Mouse (Mus musculus): ENCODE measurements around the gene Olfr589. TPM values are rescaled to one million over a fixed set of nuclear protein-coding genes. Genes with fewer than 3 reads are reported as not detected.
"Not testable (repeated sequence)": the region's sequence is repeated elsewhere in the genome, so short reads cannot be mapped to it uniquely, and the experiment has no call there.

Olfr589 gene
- polyA plus RNA-seq (2012; ENCODE audit: insufficient read depth, low replicate concordance) = not detected in 2 replicates

DNA sequence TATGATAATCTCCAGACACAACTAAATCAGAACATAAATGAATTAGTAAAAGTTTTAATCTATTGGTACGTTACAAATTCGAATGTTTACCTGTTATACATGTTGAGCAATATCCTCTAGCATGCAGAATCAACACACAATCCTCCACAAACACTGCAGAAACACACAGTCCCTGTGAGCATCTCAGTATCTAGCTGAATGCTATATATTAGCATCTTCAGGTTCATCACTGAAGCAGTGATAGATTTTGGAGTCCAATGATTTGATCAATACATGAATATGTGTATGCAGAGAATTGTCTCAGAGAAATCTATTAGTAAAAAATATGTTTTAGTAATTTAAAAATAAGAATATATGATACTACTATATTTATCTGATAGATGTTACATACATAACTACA, at the start of gene Olfr589:
Olfr589 (minus strand) TSS at position 101 of the 400 bp plus-strand sequence.
- H3K27me3 ChIP-seq (replicated peaks) = no peaks in the 10 kb centered on the region
- TF ChIP-seq FLI1 (IDR thresholded peaks at IDR 0.05; ENCODE audit: low read length) (no peak), GATA1 (IDR thresholded peaks at IDR 0.05; ENCODE audit: borderline replicate concordance, low read length) (no peak)
- H3K4me3 ChIP-seq (replicated peaks) = no peak within 1 kb of the TSS
- 0 out of 2 replicates have a peak, but pooled peaks cover 3% of the 10 kb centered on the region for H3K9me3 ChIP-seq
- no peaks in the 10 kb centered on the region for H3K4me1 ChIP-seq
- no peaks in the 10 kb centered on the region for H3K36me3 ChIP-seq (replicated peaks; ENCODE audit: low read length)

GRCm38 (mm10) chr7:103184503-103184902, 28.3 kb upstream of the Olfr589 start, which contains the start of gene Olfr592:
Olfr592 (plus strand) TSS chr7:103184803.
- H3K4me3 ChIP-seq (replicated peaks); H3K4me1 ChIP-seq; H3K9me3 ChIP-seq; H3K27me3 ChIP-seq (replicated peaks); H3K36me3 ChIP-seq (replicated peaks; ENCODE audit: low read length): not testable (repeated sequence)

DNA sequence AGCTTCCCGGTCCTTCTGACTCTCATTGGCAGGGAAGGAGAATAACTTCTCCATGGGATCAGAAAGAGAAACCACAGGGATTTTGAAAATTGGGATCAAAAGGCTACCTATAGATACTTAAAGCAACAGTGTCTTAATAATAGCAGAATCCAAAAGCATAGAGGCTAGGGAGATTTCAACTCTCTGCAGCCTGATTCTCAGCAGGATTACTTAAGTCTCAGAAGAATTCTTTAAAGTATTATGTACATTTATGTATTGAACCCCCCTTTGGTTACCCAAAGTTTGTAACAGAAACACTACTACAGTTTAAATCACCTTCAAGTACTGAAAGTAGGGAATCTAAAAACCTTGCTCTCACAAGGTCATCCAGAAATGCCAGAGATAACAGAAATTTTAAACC, 22.1 kb upstream of the Olfr589 start, which contains the start of gene Olfr591:
Olfr591 (minus strand) TSS at position 101 of the 400 bp plus-strand sequence.
- no peaks in the 10 kb centered on the region for H3K4me1 ChIP-seq
- no peak within 1 kb of the TSS for H3K4me3 ChIP-seq (replicated peaks)
- TF ChIP-seq FLI1 (IDR thresholded peaks at IDR 0.05; ENCODE audit: low read length) (no peak), GATA1 (IDR thresholded peaks at IDR 0.05; ENCODE audit: borderline replicate concordance, low read length) (no peak)
- H3K36me3 ChIP-seq (replicated peaks; ENCODE audit: low read length) = no peaks in the 10 kb centered on the region
- no peaks in the 10 kb centered on the region for H3K27me3 ChIP-seq (replicated peaks)
- no peaks in the 10 kb centered on the region for H3K9me3 ChIP-seq

GRCm38 (mm10) chr7:103169697-103170096, 13.5 kb upstream of the Olfr589 start:
- Histone ChIP-seq H3K36me3 (replicated peaks; ENCODE audit: low read length) (no peaks in the 10 kb centered on the region), H3K4me1 (no peaks in the 10 kb centered on the region), H3K27me3 (replicated peaks) (no peaks in the 10 kb centered on the region), H3K9me3 (peaks cover 5% of the 10 kb centered on the region; the same call in 1 of the 2 replicates), H3K4me3 (replicated peaks) (no peak overlapping the region)
- TF ChIP-seq GATA1 (IDR thresholded peaks at IDR 0.05; ENCODE audit: borderline replicate concordance, low read length) = no peak
- no peak for TF ChIP-seq FLI1 (IDR thresholded peaks at IDR 0.05; ENCODE audit: low read length)

DNA sequence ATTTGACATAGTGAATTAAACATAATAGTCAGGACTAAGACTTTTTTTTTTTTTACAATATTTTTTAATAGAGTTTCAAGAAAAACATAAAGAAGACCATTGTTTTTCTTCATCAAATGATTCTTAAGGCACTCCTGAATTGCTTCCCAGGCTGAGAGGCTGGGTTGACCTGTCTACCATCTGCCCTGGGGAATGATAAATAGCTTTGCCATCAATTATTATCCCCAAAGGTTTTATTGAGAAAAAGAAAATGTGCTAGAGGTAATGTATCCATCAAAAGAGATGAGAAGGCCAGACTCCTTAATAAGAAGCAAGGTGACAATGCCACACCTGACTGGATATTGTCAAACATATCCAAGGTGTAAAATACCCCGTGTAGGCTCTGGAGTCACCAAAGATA, 15.6 kb downstream of the Olfr589 start, which contains the start of gene Olfr588-ps1:
Olfr588-ps1 (plus strand) TSS at position 301 of the 400 bp plus-strand sequence.
- TF ChIP-seq FLI1 (IDR thresholded peaks at IDR 0.05; ENCODE audit: low read length) = no peak
- TF ChIP-seq GATA1 (IDR thresholded peaks at IDR 0.05; ENCODE audit: borderline replicate concordance, low read length) = no peak

GRCm38 (mm10) chr7:103125538-103125937, 30.6 kb downstream of the Olfr589 start, which contains the start of gene Olfr586:
Olfr586 (minus strand) TSS chr7:103125638.
- no peaks in the 10 kb centered on the region for H3K36me3 ChIP-seq (replicated peaks; ENCODE audit: low read length)
- no peak for TF ChIP-seq FLI1 (IDR thresholded peaks at IDR 0.05; ENCODE audit: low read length)
- TF ChIP-seq GATA1 (IDR thresholded peaks at IDR 0.05; ENCODE audit: borderline replicate concordance, low read length) = no peak
- H3K27me3 ChIP-seq (replicated peaks) = no peaks in the 10 kb centered on the region
- H3K4me1 ChIP-seq = no peaks in the 10 kb centered on the region
- no peaks in the 10 kb centered on the region for H3K9me3 ChIP-seq
- no peak within 1 kb of the TSS for H3K4me3 ChIP-seq (replicated peaks)

More for the DNA sequence above, 15.6 kb downstream of the Olfr589 start, which contains the start of gene Olfr588-ps1:
- no peaks in the 10 kb centered on the region for H3K4me1 ChIP-seq
- H3K36me3 ChIP-seq (replicated peaks; ENCODE audit: low read length) = no peaks in the 10 kb centered on the region
- H3K27me3 ChIP-seq (replicated peaks) = no peaks in the 10 kb centered on the region
- no peak within 1 kb of the TSS for H3K4me3 ChIP-seq (replicated peaks)
- peaks cover 7% of the 10 kb centered on the region; the same call in 1 of the 2 replicates for H3K9me3 ChIP-seq

DNA sequence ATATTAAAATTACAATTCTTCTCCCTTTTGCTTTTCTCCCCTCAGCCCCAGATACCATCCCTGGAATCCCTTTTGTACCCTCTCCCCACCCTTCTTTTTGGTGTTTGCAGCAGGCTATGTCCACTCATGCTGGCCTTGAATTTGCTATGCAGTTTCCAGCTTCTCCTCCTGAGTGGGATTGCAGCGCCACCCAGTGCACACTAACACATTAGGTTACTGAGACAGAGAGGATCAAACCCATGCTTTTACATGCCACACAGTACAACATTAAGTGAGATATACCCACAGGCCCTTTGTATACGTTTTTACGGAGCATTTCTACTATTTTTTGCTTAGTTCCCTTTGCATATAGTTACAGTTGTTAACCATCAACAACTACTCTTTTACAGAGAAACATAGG, 36.8 kb downstream of the Olfr589 start:
- Histone ChIP-seq H3K4me1 (no peaks in the 10 kb centered on the region), H3K9me3 (no peaks in the 10 kb centered on the region), H3K4me3 (replicated peaks) (no peak overlapping the region), H3K27me3 (replicated peaks) (no peaks in the 10 kb centered on the region), H3K36me3 (replicated peaks; ENCODE audit: low read length) (no peaks in the 10 kb centered on the region)
- TF ChIP-seq FLI1 (IDR thresholded peaks at IDR 0.05; ENCODE audit: low read length) (no peak), GATA1 (IDR thresholded peaks at IDR 0.05; ENCODE audit: borderline replicate concordance, low read length) (no peak)

Other genes with a start within 250 kb of the Olfr589 start
- not detected in 2 replicates for gene Olfr571, start 238.8 kb downstream of the Olfr589 start, polyA plus RNA-seq (2012; ENCODE audit: insufficient read depth, low replicate concordance)
- not detected in 2 replicates for gene Olfr572, start 231.9 kb downstream of the Olfr589 start, polyA plus RNA-seq (2012; ENCODE audit: insufficient read depth, low replicate concordance)
- gene Olfr573-ps1, start 213.8 kb downstream of the Olfr589 start, polyA plus RNA-seq (2012; ENCODE audit: insufficient read depth, low replicate concordance) = not detected in 2 replicates
- not detected in 2 replicates for gene Olfr574, start 207.9 kb downstream of the Olfr589 start, polyA plus RNA-seq (2012; ENCODE audit: insufficient read depth, low replicate concordance)
- not detected in 2 replicates for gene Olfr575, start 197.6 kb downstream of the Olfr589 start, polyA plus RNA-seq (2012; ENCODE audit: insufficient read depth, low replicate concordance)
- gene Olfr576, start 193.7 kb downstream of the Olfr589 start, polyA plus RNA-seq (2012; ENCODE audit: insufficient read depth, low replicate concordance) = not detected in 2 replicates
- gene Olfr577, start 180.4 kb downstream of the Olfr589 start, polyA plus RNA-seq (2012; ENCODE audit: insufficient read depth, low replicate concordance) = not detected in 2 replicates
- gene Olfr578, start 167.0 kb downstream of the Olfr589 start, polyA plus RNA-seq (2012; ENCODE audit: insufficient read depth, low replicate concordance) = not detected in 2 replicates
- gene Olfr582, start 118.3 kb downstream of the Olfr589 start, polyA plus RNA-seq (2012; ENCODE audit: insufficient read depth, low replicate concordance) = not detected in 2 replicates
- not detected in 2 replicates for gene Olfr583, start 105.1 kb downstream of the Olfr589 start, polyA plus RNA-seq (2012; ENCODE audit: insufficient read depth, low replicate concordance)
- gene Olfr584, start 74.5 kb downstream of the Olfr589 start, polyA plus RNA-seq (2012; ENCODE audit: insufficient read depth, low replicate concordance) = not detected in 2 replicates
- gene Olfr585, start 58.6 kb downstream of the Olfr589 start, polyA plus RNA-seq (2012; ENCODE audit: insufficient read depth, low replicate concordance) = not detected in 2 replicates
- not detected in 2 replicates for gene Olfr586, start 30.7 kb downstream of the Olfr589 start, polyA plus RNA-seq (2012; ENCODE audit: insufficient read depth, low replicate concordance)
- not detected in 2 replicates for gene Olfr588-ps1, start 15.5 kb downstream of the Olfr589 start, polyA plus RNA-seq (2012; ENCODE audit: insufficient read depth, low replicate concordance)
- gene Olfr591, start 22.0 kb upstream of the Olfr589 start, polyA plus RNA-seq (2012; ENCODE audit: insufficient read depth, low replicate concordance) = 2.6 TPM in 1 of 2 replicates, not detected in the other
- not detected in 2 replicates for gene Olfr592, start 28.4 kb upstream of the Olfr589 start, polyA plus RNA-seq (2012; ENCODE audit: insufficient read depth, low replicate concordance)
- not detected in 2 replicates for gene Olfr593, start 55.5 kb upstream of the Olfr589 start, polyA plus RNA-seq (2012; ENCODE audit: insufficient read depth, low replicate concordance)
- not detected in 2 replicates for gene Olfr594, start 60.6 kb upstream of the Olfr589 start, polyA plus RNA-seq (2012; ENCODE audit: insufficient read depth, low replicate concordance)
- gene Usp17ld, start 96.1 kb upstream of the Olfr589 start, polyA plus RNA-seq (2012; ENCODE audit: insufficient read depth, low replicate concordance) = not detected in 2 replicates
- not detected in 2 replicates for gene Olfr596, start 149.3 kb upstream of the Olfr589 start, polyA plus RNA-seq (2012; ENCODE audit: insufficient read depth, low replicate concordance)
- not detected in 2 replicates for gene Olfr597, start 160.0 kb upstream of the Olfr589 start, polyA plus RNA-seq (2012; ENCODE audit: insufficient read depth, low replicate concordance)
- gene Olfr598, start 167.2 kb upstream of the Olfr589 start, polyA plus RNA-seq (2012; ENCODE audit: insufficient read depth, low replicate concordance) = not detected in 2 replicates
- gene Olfr599, start 179.6 kb upstream of the Olfr589 start, polyA plus RNA-seq (2012; ENCODE audit: insufficient read depth, low replicate concordance) = not detected in 2 replicates
- 4.6 TPM in 1 of 2 replicates, not detected in the other for gene Olfr600, start 193.3 kb upstream of the Olfr589 start, polyA plus RNA-seq (2012; ENCODE audit: insufficient read depth, low replicate concordance)
- gene Olfr601, start 206.3 kb upstream of the Olfr589 start, polyA plus RNA-seq (2012; ENCODE audit: insufficient read depth, low replicate concordance) = not detected in 2 replicates
- gene Olfr603, start 229.8 kb upstream of the Olfr589 start, polyA plus RNA-seq (2012; ENCODE audit: insufficient read depth, low replicate concordance) = not detected in 2 replicates

All from megakaryocyte, embryonic 14.5 days (primary cell).